Mouse (Mus musculus): Measurements from ENCODE around the gene Gm45233.

Gm45233 gene

GRCm38 (mm10) chr7:43490861-43491260 is 46.9 kb downstream of the Gm45233 start:
- intact Hi-C loops (cut with DNase I) = no loop called here

GRCm38 (mm10) chr7:43495343-43496021 is 51.6 kb downstream of the Gm45233 start:
- intact Hi-C loops (cut with DNase I) = no loop called here

- intact Hi-C loops (cut with DNase I) = no loop called here
These were observed 68.0 kb downstream of the Gm45233 start for GRCm38 (mm10) chr7:43511707-43512478.

GRCm38 (mm10) chr7:43512519-43512918 is 68.6 kb downstream of the Gm45233 start:
- intact Hi-C loops (cut with DNase I) = no loop called here

Small RNAs within 50 kb of the gene (microRNA-seq; reads per million reads assigned to microRNA genes)
- 0.80 to 0.99 reads per million in 2 experiments for gene Mir7051

Data from adrenal gland (tissue).